Mouse (Mus musculus) small intestine, adult 2 months (tissue): ENCODE results near the gene Snrpd2. TPM values are rescaled to one million over a fixed set of nuclear protein-coding genes. Genes with fewer than 3 reads are reported as not detected.

Experiments
- H3K27ac ChIP-seq: fragments of 200-500 bp; 2 replicates; pipeline ENCODE4 v1.5.1; 2012; ENCODE audit warnings: low read depth, low read length, control low read depth, inconsistent platforms; ENCODE audit not compliant: insufficient read depth
- H3K27me3 ChIP-seq: fragments of 200-500 bp; 2 replicates; pipeline ENCODE4 v1.6.1; 2012; ENCODE audit warnings: mild to moderate bottlenecking, moderate library complexity, low read length, inconsistent platforms; ENCODE audit not compliant: control insufficient read depth, insufficient read depth
- H3K36me3 ChIP-seq: fragments of 200-500 bp; 2 replicates; pipeline ENCODE4 v1.6.1; 2012; ENCODE audit warnings: mild to moderate bottlenecking, low read length, control low read depth, inconsistent platforms; ENCODE audit not compliant: control insufficient read depth, insufficient read depth
- H3K4me1 ChIP-seq: fragments of 200-500 bp; 2 replicates; pipeline ENCODE4 v1.6.1; 2012; ENCODE audit warnings: low read length, inconsistent platforms, mixed read lengths; ENCODE audit not compliant: control insufficient read depth, insufficient read depth, insufficient read length
- H3K4me3 ChIP-seq: fragments of 200-500 bp; 2 replicates; pipeline ENCODE4 v1.5.1; 2012; ENCODE audit warnings: low read depth, mild to moderate bottlenecking, control low read depth, inconsistent platforms, low read length, moderate library complexity
- CTCF ChIP-seq: fragments of 200-500 bp; IDR thresholded peaks from 2 replicates; pipeline ENCODE4 v1.5.1; 2012; ENCODE audit warnings: low read depth, mild to moderate bottlenecking, control low read depth, inconsistent platforms, low read length, moderate library complexity, mixed read lengths; ENCODE audit not compliant: insufficient replicate concordance, insufficient read length; ENCODE audit errors: extremely low read depth
- POLR2A ChIP-seq: fragments of 200-500 bp; IDR thresholded peaks from 2 replicates; pipeline ENCODE4 v1.6.1; 2012; ENCODE audit warnings: low read depth, mild to moderate bottlenecking, control low read depth, inconsistent platforms, low read length, moderate library complexity
- WGBS: fragments of 180-500 bp; shearing (Covaris S2); methylation state at CpG from one replicate; pipeline ENCODE4 v1.1.7; 2018; 5-methylcytosine and 5-hydroxymethylcytosine counted together
- polyA plus RNA-seq: library from polyadenylated mRNA; depleted of rRNA; stranded (reverse); fragments of >200 nt; gene quantifications from 2 replicates; pipeline ENCODE4 v1.2.3, GENCODE M21; 2012

Gene Snrpd2
- polyA plus RNA-seq, 1 experiment: 25.8 TPM

DNA sequence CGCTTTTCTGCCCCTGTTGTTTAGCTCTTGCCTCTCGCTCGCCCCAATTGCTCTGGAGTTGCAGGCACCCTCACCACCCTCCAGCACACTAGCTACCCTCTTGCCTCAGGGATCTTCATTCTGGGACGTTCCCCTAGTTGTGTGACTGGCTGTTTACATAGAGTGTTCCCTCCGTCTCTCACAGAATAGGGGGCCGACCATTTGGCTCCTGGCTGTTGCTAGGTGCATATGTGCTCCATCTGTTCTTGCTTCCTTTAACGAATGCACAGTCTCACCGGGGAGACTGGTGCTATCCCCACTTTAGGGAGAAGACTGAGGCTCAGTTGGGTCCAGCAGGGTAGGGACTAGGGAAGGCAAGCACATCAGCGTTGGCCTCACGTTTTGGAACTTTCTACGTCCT is 9.1 kb downstream of the Snrpd2 start:
- no peak overlapping the region for H3K4me3 ChIP-seq
- TF ChIP-seq CTCF: no peak
- TF ChIP-seq POLR2A: no peak
- no peaks in the 10 kb centered on the region for H3K27me3 ChIP-seq
- 78% methylated on average over 11 of the region's 11 CpGs for WGBS
- peaks cover 1% of the 10 kb centered on the region; the same call in 1 of the 2 replicates for H3K36me3 ChIP-seq
- H3K4me1 ChIP-seq: peaks cover 26% of the 10 kb centered on the region
- no peak overlapping the region for H3K27ac ChIP-seq

DNA sequence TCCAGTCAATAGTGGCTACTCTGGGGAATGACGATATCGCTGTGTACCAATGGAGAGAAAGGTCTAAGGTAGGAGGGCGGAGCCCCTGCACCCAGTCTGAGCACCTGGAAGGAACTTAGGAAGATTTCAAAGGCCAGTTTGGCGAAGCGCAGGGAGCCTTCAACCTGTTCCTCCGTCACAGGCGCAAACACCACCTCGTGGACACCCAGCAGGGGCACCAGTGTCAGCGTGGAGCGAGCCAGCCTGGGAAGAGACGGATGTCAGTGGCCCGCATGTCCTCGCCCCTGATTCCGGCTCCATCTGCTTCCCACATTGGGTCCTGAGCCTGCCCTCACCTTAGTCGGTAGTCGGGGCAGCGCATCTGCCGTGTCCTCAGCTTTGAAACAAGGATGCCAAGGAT is 9.9 kb downstream of the Snrpd2 start:
- peak overlapping the region; percentile 47 for H3K4me3 ChIP-seq
- peaks cover 33% of the 10 kb centered on the region for H3K4me1 ChIP-seq
- no peaks in the 10 kb centered on the region for H3K27me3 ChIP-seq
- no peaks in the 10 kb centered on the region for H3K36me3 ChIP-seq
- 9% methylated on average over 18 of the region's 18 CpGs for WGBS
- no peak for TF ChIP-seq CTCF
- no peak for TF ChIP-seq POLR2A
- H3K27ac ChIP-seq: no peak overlapping the region

DNA sequence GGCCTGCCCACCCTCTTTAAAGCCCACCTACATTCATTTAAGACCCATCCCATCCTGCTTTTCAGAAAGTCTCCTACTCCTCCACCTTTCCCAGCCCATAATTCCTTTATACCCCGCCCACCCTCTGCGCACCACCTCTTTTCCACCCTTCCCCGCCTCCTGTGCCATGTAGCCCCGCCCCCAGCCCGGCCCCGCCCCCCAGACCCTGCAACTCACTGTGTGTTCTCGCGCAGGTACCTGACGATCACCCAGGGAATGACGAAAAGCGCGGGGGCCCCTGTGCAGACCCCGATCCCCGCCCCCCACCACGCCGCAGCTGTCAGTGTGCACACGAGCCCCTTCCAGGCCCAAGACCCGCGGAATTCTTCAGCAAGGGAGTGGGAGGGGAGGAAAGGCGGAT is 10.6 kb downstream of the Snrpd2 start:
- TF ChIP-seq CTCF: no peak
- no peak for TF ChIP-seq POLR2A
- WGBS: under 1% methylated on average over 20 of the region's 20 CpGs
- Histone ChIP-seq H3K27ac (no peak overlapping the region), H3K4me1 (peaks cover 31% of the 10 kb centered on the region), H3K36me3 (no peaks in the 10 kb centered on the region), H3K27me3 (no peaks in the 10 kb centered on the region), H3K4me3 (peak overlapping the region; percentile 53)

DNA sequence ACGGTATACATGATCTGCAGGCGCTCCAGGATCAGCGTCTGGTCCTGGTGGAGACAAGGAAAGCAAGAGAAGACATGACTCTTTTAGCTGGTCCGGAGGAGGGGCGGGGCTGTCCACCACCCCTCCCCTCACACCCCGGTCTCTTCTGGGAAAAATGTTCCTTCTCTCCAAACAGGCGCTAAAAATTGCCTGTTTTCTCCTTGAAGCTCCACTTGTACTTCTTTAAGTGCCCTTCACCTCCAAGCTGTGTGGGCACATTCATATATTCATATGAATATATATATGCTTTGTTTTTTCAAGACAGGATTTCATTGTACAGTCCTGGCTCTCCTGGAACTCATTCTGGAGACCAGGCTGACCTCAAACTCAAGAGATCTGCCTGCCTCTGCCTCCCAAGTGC is 13.4 kb downstream of the Snrpd2 start:
- H3K4me3 ChIP-seq: no peak overlapping the region
- H3K4me1 ChIP-seq: peaks cover 17% of the 10 kb centered on the region
- TF ChIP-seq POLR2A (no peak), CTCF (no peak)
- no peak overlapping the region for H3K27ac ChIP-seq
- H3K27me3 ChIP-seq: no peaks in the 10 kb centered on the region
- no peaks in the 10 kb centered on the region for H3K36me3 ChIP-seq
- whole genome bisulfite sequencing: 81% methylated on average over 7 of the region's 7 CpGs

DNA sequence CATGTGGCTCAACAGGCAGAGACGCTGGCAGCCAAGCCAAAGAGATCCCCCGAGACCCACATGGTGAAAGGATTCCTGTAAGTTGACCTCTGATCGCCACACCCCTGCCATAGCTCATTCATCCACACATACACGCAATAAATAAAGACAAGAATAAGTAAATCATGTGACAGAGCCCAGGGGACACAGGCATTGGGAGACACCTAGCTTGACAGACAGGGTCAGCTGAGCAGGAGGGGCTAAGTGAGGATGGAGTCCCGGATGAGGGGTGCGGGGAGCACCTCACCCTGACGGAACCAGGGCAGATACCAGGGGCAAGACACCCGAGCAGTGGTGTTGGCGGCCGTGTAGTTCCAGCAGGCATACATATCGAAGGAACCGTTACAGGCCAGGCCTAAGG is 14.2 kb downstream of the Snrpd2 start:
- no peaks in the 10 kb centered on the region for H3K36me3 ChIP-seq
- peaks cover 17% of the 10 kb centered on the region for H3K4me1 ChIP-seq
- no peak overlapping the region for H3K27ac ChIP-seq
- no peak overlapping the region for H3K4me3 ChIP-seq
- H3K27me3 ChIP-seq: no peaks in the 10 kb centered on the region
- TF ChIP-seq POLR2A (no peak), CTCF (no peak)
- WGBS: 11% methylated on average over 12 of the region's 12 CpGs

DNA sequence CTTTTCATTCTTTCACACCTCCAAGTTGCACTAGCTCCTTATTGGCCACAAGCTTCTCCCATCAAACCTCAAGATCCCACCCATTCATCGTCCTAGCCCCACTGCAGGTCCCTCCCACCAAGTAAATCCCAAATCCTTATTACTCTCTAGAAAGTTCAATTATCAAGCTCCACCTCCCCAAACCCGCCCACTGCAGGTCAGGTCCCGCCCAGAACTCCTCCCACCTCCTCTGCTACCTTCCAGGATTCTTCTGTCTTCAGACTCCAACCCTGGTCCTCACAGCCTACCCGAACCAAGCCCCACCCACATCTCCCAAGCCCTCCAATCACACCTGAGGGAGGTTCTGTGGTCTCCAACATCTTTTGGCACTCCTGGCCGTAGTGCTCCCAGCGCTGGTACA is 14.7 kb downstream of the Snrpd2 start:
- Histone ChIP-seq H3K27me3 (no peaks in the 10 kb centered on the region), H3K27ac (no peak overlapping the region)
- under 1% methylated on average over 6 of the region's 6 CpGs for WGBS

DNA sequence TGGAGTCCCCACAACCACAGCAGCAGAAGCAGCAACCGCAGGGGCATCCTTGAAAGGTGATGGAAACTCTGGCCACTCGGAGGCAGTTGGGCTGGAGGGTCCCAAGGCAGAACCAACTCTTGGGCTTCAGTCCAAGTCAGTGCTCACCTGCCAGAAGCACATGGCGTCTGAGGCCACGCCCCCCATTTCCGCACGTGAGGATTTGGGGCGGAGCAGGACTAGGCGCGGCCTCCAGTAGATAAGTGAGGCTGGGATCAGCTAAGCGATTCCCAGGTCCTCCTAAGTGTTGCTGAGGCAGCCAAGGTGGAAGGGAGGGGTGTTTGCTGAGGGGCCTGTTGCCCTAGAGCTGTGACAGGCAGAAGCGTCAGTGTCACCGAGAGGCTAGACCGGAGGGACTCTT is 15.5 kb downstream of the Snrpd2 start:
- Histone ChIP-seq H3K4me1 (peaks cover 11% of the 10 kb centered on the region), H3K27ac (no peak overlapping the region), H3K27me3 (no peaks in the 10 kb centered on the region; the same call in 1 of the 2 replicates), H3K36me3 (no peaks in the 10 kb centered on the region), H3K4me3 (no peak overlapping the region)
- TF ChIP-seq POLR2A: no peak
- no peak for TF ChIP-seq CTCF
- WGBS: 5% methylated on average over 13 of the region's 13 CpGs

More for the DNA sequence above, 14.7 kb downstream of the Snrpd2 start:
- Histone ChIP-seq H3K4me3 (no peak overlapping the region), H3K36me3 (no peaks in the 10 kb centered on the region), H3K4me1 (peaks cover 17% of the 10 kb centered on the region)
- TF ChIP-seq CTCF: no peak
- TF ChIP-seq POLR2A: no peak
